In the genomic region with DNA sequence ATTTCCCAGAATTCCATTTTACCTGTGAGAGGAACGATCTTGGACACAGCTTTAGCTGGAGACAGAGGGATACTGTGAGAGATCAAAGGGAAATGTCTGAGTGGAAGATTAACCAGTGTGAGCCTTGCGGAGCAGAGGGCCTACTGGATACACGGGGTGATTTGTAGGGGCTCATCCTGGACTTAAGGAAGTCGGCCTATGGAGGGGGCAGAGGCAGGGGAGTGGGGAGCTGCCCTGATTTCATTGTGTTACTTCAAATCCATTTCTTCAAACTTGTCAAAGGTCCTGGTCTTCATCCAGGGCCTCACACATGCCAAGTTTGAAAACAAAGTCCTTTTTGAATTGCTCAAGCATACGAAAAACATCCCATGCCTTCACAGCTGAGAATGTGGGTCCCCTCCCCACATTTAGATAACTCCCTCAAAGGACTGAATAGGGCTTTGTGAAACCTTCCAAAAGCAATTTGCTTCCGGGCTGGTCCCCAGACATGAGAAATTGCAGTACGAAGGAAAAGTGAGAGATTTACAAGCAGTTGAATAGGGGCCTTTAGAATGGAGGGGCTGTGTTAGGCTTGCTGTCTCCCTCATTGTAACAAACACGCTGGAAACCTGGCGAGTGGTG, we compare ENCODE assay signal across 9 mouse cellular contexts. TPM values are rescaled to one million over a fixed set of nuclear protein-coding genes. Genes with fewer than 3 reads are reported as not detected.
DNase-seq lines count a peak whose midpoint lies in the region; ATAC-seq lines count a peak whose summit lies in the region.
"Had no signal": no experiment of that assay in that cellular context is flagged by ENCODE, and none has a peak within 500 bp of the region (broad histone marks: within the 10 kb centered on the region; RNA-seq: fewer than 3 reads in every experiment).

No protein-coding gene starts in this region.

- peaks cover 45% of the 10 kb centered on the region for H3K4me1 ChIP-seq in limb, embryonic 10.5 days

- 77% methylated on average over 9 of the region's 9 CpGs for WGBS in limb, embryonic 10.5 days

- peak overlapping the region; percentile 60 for H3K27ac ChIP-seq in limb, embryonic 10.5 days

- peaks cover 100% of the 10 kb centered on the region for H3K36me3 ChIP-seq in limb, embryonic 10.5 days

- H3K4me3 ChIP-seq in limb, embryonic 10.5 days = no peak overlapping the region

- intact Hi-C loops in heart, postnatal 10 days (cut with DNase I) = no loop called here

- H3K27me3 ChIP-seq in limb, embryonic 10.5 days (ENCODE audit: low read depth, poor library complexity, severe bottlenecking) = no peaks in the 10 kb centered on the region
- H3K27me3 ChIP-seq: Patski had no signal

- ATAC-seq in inflammation-experienced regulatory T-cells, adult 6 months = no peak
- ATAC-seq in megakaryocyte progenitor cell, adult 5-6 weeks (replicated peaks; ENCODE audit: poor library complexity) = no peak
- ATAC-seq: Patski had no signal

- peak; percentile 36 to 48 for DNase-seq in right cerebral cortex, postnatal 10 days (ENCODE audit: low spot score in 2 of 2)
- no peak for DNase-seq in right cerebral cortex, postnatal 4 days
- DNase-seq in heart, postnatal 10 days = peak; percentile 54 to 64
- DNase-seq in limb, embryonic 10.5 days (ENCODE audit: low spot score) = no peak
- DNase-seq in layer of hippocampus, adult 9-10 months (ENCODE audit: low spot score) = no peak

- 0 out of 2 replicates have a peak, but pooled peaks cover 4% of the 10 kb centered on the region for H3K9me3 ChIP-seq in limb, embryonic 10.5 days (replicated peaks)

RNA-seq across cellular contexts. Expression of a gene that starts 55.5 kb away (rescaled TPM):
- total RNA-seq in heart, postnatal 10 days (2021) = under 1 TPM in 1 of 2 experiments, not detected in 1; 0.10 TPM
- not detected in 2 replicates for polyA plus RNA-seq in limb, embryonic 10.5 days (2016; fragmentation: Nextera tagmentation; extraction: Ambion mirVana)
- polyA plus RNA-seq in inflammation-experienced regulatory T-cells, adult 6 months (2017; shearing (Covaris generic)) = not detected
- 0.05 TPM in 1 of 2 replicates, not detected in the other for total RNA-seq in megakaryocyte progenitor cell, adult 5-6 weeks (2015)
- total RNA-seq in megakaryocyte progenitor cell, adult 5-6 weeks (2017) = not detected in 2 replicates
- total RNA-seq: layer of hippocampus, postnatal 25 days had no signal

Comparison
In these comparisons a context has a peak if more than half of its experiments do, and no peak if none do; other contexts are left out.
1. DNase-seq: peak in right cerebral cortex, postnatal 10 days (2 of 2) and heart, postnatal 10 days (2 of 2); none in right cerebral cortex, postnatal 4 days (single experiment), limb, embryonic 10.5 days (single experiment) and layer of hippocampus, adult 9-10 months (single experiment).